Mouse (Mus musculus): ENCODE data around the gene Tmem104. TPM values are rescaled to one million over a fixed set of nuclear protein-coding genes. Genes with fewer than 3 reads are reported as not detected.
A peak's percentile ranks its signal among the peaks of the same experiment; 100 is the strongest.

Gene Tmem104
- total and polyA plus RNA-seq, 2 experiments = 5.3 to 8.7 TPM

DNA sequence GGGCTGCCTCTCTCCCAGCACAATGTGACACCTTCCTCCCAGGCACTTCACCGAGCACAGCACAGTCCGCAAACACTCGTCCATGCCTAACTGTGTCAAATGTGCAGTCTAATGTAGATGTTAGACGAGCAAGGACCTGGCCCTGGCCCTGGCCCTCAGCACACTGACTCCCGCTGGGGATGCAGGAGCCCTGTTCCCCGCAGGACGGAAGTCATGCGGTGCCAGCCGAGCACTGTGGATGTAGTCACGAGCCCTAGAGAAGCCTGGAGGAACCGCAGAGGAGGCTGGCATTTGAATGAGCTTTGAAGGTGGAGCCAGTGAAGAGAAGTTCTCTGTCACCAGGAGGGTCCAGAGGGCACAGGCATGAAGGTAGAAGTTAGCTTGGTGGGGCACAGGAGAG lies 36.2 kb downstream of the Tmem104 start:
- TF ChIP-seq POLR2A (IDR thresholded peaks at IDR 0.05; ENCODE audit: extremely low read depth, insufficient read depth, low read length) = no peak
- TF ChIP-seq CTCF (IDR thresholded peaks at IDR 0.05; ENCODE audit: low read depth, low read length) = no peak
- 90% methylated on average over 11 of the region's 11 CpGs for WGBS
- no peak overlapping the region for H3K27ac ChIP-seq (replicated peaks; ENCODE audit: insufficient read depth, low read depth, low read length)
- DNase-seq (ENCODE audit: extremely low read depth, low read depth, low spot score) = no peak
- H3K27me3 ChIP-seq (ENCODE audit: control insufficient read depth, insufficient read depth, low read length) = no peaks in the 10 kb centered on the region
- no peaks in the 10 kb centered on the region for H3K36me3 ChIP-seq (ENCODE audit: control insufficient read depth, insufficient read depth, low read length)
- no peak overlapping the region for H3K4me3 ChIP-seq (ENCODE audit: insufficient read depth, low read depth, low read length)
- no peak overlapping the region for H3K9ac ChIP-seq (ENCODE audit: low read depth, low read length)
- H3K4me1 ChIP-seq (ENCODE audit: control insufficient read depth, insufficient read depth, low read length) = peaks cover 13% of the 10 kb centered on the region
- H3K79me2 ChIP-seq (ENCODE audit: control insufficient read depth, insufficient read depth, low read length) = no peaks in the 10 kb centered on the region; the same call in 1 of the 2 replicates

DNA sequence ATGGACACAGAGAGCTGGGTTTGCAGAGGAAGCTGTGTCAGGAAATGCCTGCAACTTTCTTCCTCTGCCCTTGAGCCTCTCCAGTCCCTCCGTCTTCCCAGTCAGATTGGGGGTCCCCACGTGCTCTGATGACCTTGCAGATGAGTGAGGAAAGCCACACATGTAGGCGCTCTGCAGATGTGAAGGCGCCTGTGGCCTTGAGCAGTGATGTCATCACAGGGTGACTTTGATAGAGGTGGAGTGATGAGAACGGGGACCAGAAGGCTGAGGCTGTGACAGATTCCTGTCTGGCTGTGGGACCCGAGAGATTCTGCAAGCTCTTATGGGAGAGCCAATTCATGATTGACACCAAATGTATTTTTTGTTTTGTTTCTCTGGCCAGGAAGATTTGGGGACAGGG lies 36.6 kb downstream of the Tmem104 start:
- TF ChIP-seq CTCF (IDR thresholded peaks at IDR 0.05; ENCODE audit: low read depth, low read length) (no peak), POLR2A (IDR thresholded peaks at IDR 0.05; ENCODE audit: extremely low read depth, insufficient read depth, low read length) (no peak)

DNA sequence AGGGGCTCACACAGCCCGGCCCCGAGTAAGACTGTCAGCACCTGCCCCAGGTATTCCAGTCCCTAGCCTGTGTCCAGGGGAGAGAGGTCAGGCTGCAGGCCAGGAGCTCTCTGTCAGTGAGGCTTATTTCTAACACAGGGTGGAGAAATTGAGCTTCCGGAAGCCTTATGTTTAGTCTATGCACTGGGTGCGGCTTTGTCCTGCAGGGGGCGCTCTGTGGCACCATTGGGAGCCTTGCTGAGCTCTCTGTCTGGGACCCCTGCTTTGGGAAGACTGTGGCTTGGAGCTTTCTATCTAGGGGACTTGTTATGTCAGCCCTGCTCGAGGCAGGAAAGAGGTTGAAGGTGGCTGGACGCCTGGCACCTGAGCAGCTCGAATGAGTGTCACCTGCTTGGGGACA lies 37.6 kb downstream of the Tmem104 start:
- peak; percentile 72 for TF ChIP-seq CTCF (IDR thresholded peaks at IDR 0.05; ENCODE audit: low read depth, low read length)
- no peak for TF ChIP-seq POLR2A (IDR thresholded peaks at IDR 0.05; ENCODE audit: extremely low read depth, insufficient read depth, low read length)

More for the DNA sequence above, 36.6 kb downstream of the Tmem104 start:
- WGBS = 72% methylated on average over 6 of the region's 6 CpGs
- H3K79me2 ChIP-seq (ENCODE audit: control insufficient read depth, insufficient read depth, low read length) = no peaks in the 10 kb centered on the region; the same call in 1 of the 2 replicates
- no peaks in the 10 kb centered on the region for H3K36me3 ChIP-seq (ENCODE audit: control insufficient read depth, insufficient read depth, low read length)
- no peak for DNase-seq (ENCODE audit: extremely low read depth, low read depth, low spot score)
- no peak overlapping the region for H3K27ac ChIP-seq (replicated peaks; ENCODE audit: insufficient read depth, low read depth, low read length)
- no peak overlapping the region for H3K9ac ChIP-seq (ENCODE audit: low read depth, low read length)
- H3K4me1 ChIP-seq (ENCODE audit: control insufficient read depth, insufficient read depth, low read length) = peaks cover 9% of the 10 kb centered on the region
- H3K27me3 ChIP-seq (ENCODE audit: control insufficient read depth, insufficient read depth, low read length) = no peaks in the 10 kb centered on the region
- no peak overlapping the region for H3K4me3 ChIP-seq (ENCODE audit: insufficient read depth, low read depth, low read length)

DNA sequence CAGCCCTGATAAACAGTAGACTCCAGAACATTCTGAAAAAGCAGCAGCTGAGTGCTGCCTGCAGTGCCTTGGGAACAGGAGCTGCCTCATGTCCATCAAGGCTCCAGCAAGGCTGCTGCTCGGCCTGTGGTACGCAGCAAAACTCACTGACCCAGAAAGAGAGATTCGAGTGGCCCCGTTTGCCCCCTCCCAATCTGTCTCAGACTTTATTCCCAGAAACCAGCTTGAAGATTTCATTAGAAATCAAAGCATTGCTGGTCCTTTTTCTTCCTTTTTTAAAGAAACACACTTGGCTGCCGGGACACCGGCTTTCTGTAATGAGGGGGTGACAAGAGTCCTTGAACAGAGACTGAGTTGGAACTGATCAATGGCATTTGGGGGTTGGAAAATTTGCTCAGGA lies 38.0 kb downstream of the Tmem104 start:
- H3K4me1 ChIP-seq (ENCODE audit: control insufficient read depth, insufficient read depth, low read length) = no peaks in the 10 kb centered on the region; the same call in 1 of the 2 replicates

More for the DNA sequence above, 37.6 kb downstream of the Tmem104 start:
- Histone ChIP-seq H3K79me2 (ENCODE audit: control insufficient read depth, insufficient read depth, low read length) (no peaks in the 10 kb centered on the region; the same call in 1 of the 2 replicates), H3K27me3 (ENCODE audit: control insufficient read depth, insufficient read depth, low read length) (no peaks in the 10 kb centered on the region), H3K9ac (ENCODE audit: low read depth, low read length) (no peak overlapping the region), H3K4me3 (ENCODE audit: insufficient read depth, low read depth, low read length) (no peak overlapping the region), H3K36me3 (ENCODE audit: control insufficient read depth, insufficient read depth, low read length) (no peaks in the 10 kb centered on the region; the same call in 1 of the 2 replicates), H3K4me1 (ENCODE audit: control insufficient read depth, insufficient read depth, low read length) (peaks cover 3% of the 10 kb centered on the region; the same call in 1 of the 2 replicates), H3K27ac (replicated peaks; ENCODE audit: insufficient read depth, low read depth, low read length) (no peak overlapping the region)
- 51% methylated on average over 8 of the region's 8 CpGs for WGBS
- peak; percentile 18 for DNase-seq (ENCODE audit: extremely low read depth, low read depth, low spot score)

DNA sequence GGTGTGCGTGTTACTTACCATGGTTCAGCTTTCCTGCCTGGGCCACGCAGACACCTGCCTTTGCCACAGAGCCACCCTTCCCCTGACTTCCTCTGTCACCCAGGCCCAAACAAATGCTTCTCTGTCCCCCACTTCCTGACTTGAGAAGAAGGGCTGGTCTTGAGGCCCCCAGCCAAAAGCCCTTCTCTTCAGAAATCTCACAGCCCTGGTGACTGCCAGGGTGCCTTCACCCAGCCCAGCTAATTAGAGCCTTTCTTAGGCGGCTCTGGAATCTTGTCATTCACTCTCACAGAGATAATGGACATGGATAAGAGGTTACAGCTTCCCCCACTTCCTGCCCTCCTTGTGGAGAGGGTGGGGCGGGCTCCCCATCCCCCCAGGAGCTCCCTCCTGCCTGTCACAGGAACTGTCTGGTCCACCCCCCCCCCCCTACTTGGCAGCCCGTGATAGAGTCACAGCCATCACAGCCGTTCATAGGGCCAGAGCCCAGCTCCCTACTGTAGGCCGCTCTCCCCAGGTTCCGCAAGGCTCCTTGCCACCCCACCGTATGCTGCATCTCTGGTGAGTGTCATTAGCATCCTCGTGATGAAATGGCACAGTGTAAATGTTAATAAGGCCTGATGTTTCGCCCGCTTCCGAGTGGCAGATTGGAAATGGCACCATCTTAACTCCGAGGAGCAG lies 39.7 kb downstream of the Tmem104 start:
- TF ChIP-seq CTCF (IDR thresholded peaks at IDR 0.05; ENCODE audit: low read depth, low read length) (no peak), POLR2A (IDR thresholded peaks at IDR 0.05; ENCODE audit: extremely low read depth, insufficient read depth, low read length) (no peak)
- Histone ChIP-seq H3K4me1 (ENCODE audit: control insufficient read depth, insufficient read depth, low read length) (no peaks in the 10 kb centered on the region; the same call in 1 of the 2 replicates), H3K27ac (replicated peaks; ENCODE audit: insufficient read depth, low read depth, low read length) (no peak overlapping the region), H3K4me3 (ENCODE audit: insufficient read depth, low read depth, low read length) (no peak overlapping the region), H3K79me2 (ENCODE audit: control insufficient read depth, insufficient read depth, low read length) (no peaks in the 10 kb centered on the region; the same call in 1 of the 2 replicates), H3K27me3 (ENCODE audit: control insufficient read depth, insufficient read depth, low read length) (no peaks in the 10 kb centered on the region), H3K9ac (ENCODE audit: low read depth, low read length) (no peak overlapping the region), H3K36me3 (ENCODE audit: control insufficient read depth, insufficient read depth, low read length) (no peaks in the 10 kb centered on the region; the same call in 1 of the 2 replicates)
- 72% methylated on average over 14 of the region's 14 CpGs for WGBS
- no peak for DNase-seq (ENCODE audit: extremely low read depth, low read depth, low spot score)

More for the DNA sequence above, 38.0 kb downstream of the Tmem104 start:
- no peak overlapping the region for H3K27ac ChIP-seq (replicated peaks; ENCODE audit: insufficient read depth, low read depth, low read length)
- H3K79me2 ChIP-seq (ENCODE audit: control insufficient read depth, insufficient read depth, low read length) = no peaks in the 10 kb centered on the region; the same call in 1 of the 2 replicates
- no peak overlapping the region for H3K9ac ChIP-seq (ENCODE audit: low read depth, low read length)
- DNase-seq (ENCODE audit: extremely low read depth, low read depth, low spot score) = no peak
- no peaks in the 10 kb centered on the region for H3K27me3 ChIP-seq (ENCODE audit: control insufficient read depth, insufficient read depth, low read length)
- TF ChIP-seq CTCF (IDR thresholded peaks at IDR 0.05; ENCODE audit: low read depth, low read length) (no peak), POLR2A (IDR thresholded peaks at IDR 0.05; ENCODE audit: extremely low read depth, insufficient read depth, low read length) (no peak)
- no peak overlapping the region for H3K4me3 ChIP-seq (ENCODE audit: insufficient read depth, low read depth, low read length)
- H3K36me3 ChIP-seq (ENCODE audit: control insufficient read depth, insufficient read depth, low read length) = no peaks in the 10 kb centered on the region; the same call in 1 of the 2 replicates
- WGBS = 85% methylated on average over 6 of the region's 6 CpGs

DNA sequence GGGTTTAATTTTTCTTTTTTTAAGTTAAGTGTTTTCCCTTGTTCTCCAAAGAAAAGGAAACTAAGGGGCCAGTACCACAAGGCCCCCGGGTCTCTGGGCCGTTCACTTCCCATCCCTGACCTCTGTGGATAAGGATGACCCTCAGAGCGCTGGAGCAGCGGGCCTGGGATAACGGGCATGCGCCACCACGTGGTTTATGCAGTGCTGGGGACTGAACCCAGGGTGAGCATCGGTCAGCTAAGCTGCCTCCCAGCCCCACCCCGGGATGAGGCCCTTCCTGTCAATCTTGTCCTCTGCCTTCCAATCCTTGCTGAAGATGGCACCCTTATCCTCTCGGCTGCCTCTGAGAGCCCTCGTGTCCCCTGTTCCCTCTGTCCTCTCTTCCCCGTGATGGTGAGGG lies 40.4 kb downstream of the Tmem104 start:
- Histone ChIP-seq H3K9ac (ENCODE audit: low read depth, low read length) (no peak overlapping the region), H3K27me3 (ENCODE audit: control insufficient read depth, insufficient read depth, low read length) (no peaks in the 10 kb centered on the region), H3K79me2 (ENCODE audit: control insufficient read depth, insufficient read depth, low read length) (no peaks in the 10 kb centered on the region; the same call in 1 of the 2 replicates), H3K27ac (replicated peaks; ENCODE audit: insufficient read depth, low read depth, low read length) (no peak overlapping the region), H3K4me3 (ENCODE audit: insufficient read depth, low read depth, low read length) (no peak overlapping the region), H3K4me1 (ENCODE audit: control insufficient read depth, insufficient read depth, low read length) (no peaks in the 10 kb centered on the region; the same call in 1 of the 2 replicates), H3K36me3 (ENCODE audit: control insufficient read depth, insufficient read depth, low read length) (no peaks in the 10 kb centered on the region; the same call in 1 of the 2 replicates)
- no peak for TF ChIP-seq POLR2A (IDR thresholded peaks at IDR 0.05; ENCODE audit: extremely low read depth, insufficient read depth, low read length)
- no peak for TF ChIP-seq CTCF (IDR thresholded peaks at IDR 0.05; ENCODE audit: low read depth, low read length)
- DNase-seq (ENCODE audit: extremely low read depth, low read depth, low spot score) = no peak
- 71% methylated on average over 12 of the region's 12 CpGs for WGBS

All from liver, adult 2 months (tissue).